Mouse (Mus musculus) small intestine, adult 2 months (tissue): Measurements from ENCODE around the gene Ubr4.

ENCODE experiments used
- CTCF ChIP-seq: fragments of 200-500 bp; IDR thresholded peaks from 2 replicates; pipeline ENCODE4 v1.5.1; 2012; ENCODE audit warnings: low read depth, mild to moderate bottlenecking, control low read depth, inconsistent platforms, low read length, moderate library complexity, mixed read lengths; ENCODE audit not compliant: insufficient replicate concordance, insufficient read length; ENCODE audit errors: extremely low read depth
- POLR2A ChIP-seq: fragments of 200-500 bp; IDR thresholded peaks from 2 replicates; pipeline ENCODE4 v1.6.1; 2012; ENCODE audit warnings: low read depth, mild to moderate bottlenecking, control low read depth, inconsistent platforms, low read length, moderate library complexity

GRCm38 (mm10) chr4:139411351-139411750 lies 58.9 kb downstream of the Ubr4 start:
- TF ChIP-seq CTCF: no peak
- TF ChIP-seq POLR2A: no peak
